Mouse (Mus musculus) stomach, embryonic 14.5 days (tissue): Measurements from ENCODE around the gene Dnajc5. TPM values are rescaled to one million over a fixed set of nuclear protein-coding genes. Genes with fewer than 3 reads are reported as not detected.
"Not testable (repeated sequence)": the region's sequence is repeated elsewhere in the genome, so short reads cannot be mapped to it uniquely, and the experiment has no call there.

Source experiments
- ATAC-seq: fragments of 200-750 bp; cut with Nextera tagmentation; 2 replicates; pipeline ENCODE4 v1.8.0; 2017; ENCODE audit warnings: low read depth, moderate TSS enrichment; ENCODE audit not compliant: insufficient number of reproducible peaks, insufficient read depth, low FRiP score
- H3K27ac ChIP-seq: fragments of 300-500 bp; sonication (generic); 2 replicates; pipeline ENCODE4 v1.5.1; 2014; ENCODE audit warnings: mild to moderate bottlenecking, low read length, moderate library complexity, mixed read lengths
- H3K27me3 ChIP-seq: fragments of 300-500 bp; sonication (generic); 2 replicates; pipeline ENCODE4 v1.6.1; 2014; ENCODE audit warnings: low read length, control low read depth, mixed read lengths; ENCODE audit not compliant: control insufficient read depth, insufficient read depth
- H3K36me3 ChIP-seq: fragments of 300-500 bp; sonication (generic); 2 replicates; pipeline ENCODE4 v1.6.1; 2014; ENCODE audit warnings: mild to moderate bottlenecking, control low read depth, low read length, moderate library complexity, mixed read lengths; ENCODE audit not compliant: control insufficient read depth, insufficient read depth
- H3K4me1 ChIP-seq: fragments of 300-500 bp; sonication (generic); 2 replicates; pipeline ENCODE4 v1.6.1; 2014; ENCODE audit warnings: low read length, control low read depth, mixed read lengths; ENCODE audit not compliant: control insufficient read depth, insufficient read depth
- H3K4me2 ChIP-seq: fragments of 300-500 bp; sonication (generic); replicated peaks from 2 replicates; pipeline ENCODE4 v1.6.1; 2014; ENCODE audit warnings: low read depth, low read length, control low read depth
- H3K4me3 ChIP-seq: fragments of 300-500 bp; sonication (generic); 2 replicates; pipeline ENCODE4 v1.5.1; 2014; ENCODE audit warnings: low read depth, low read length, control low read depth
- H3K9ac ChIP-seq: fragments of 300-500 bp; sonication (generic); replicated peaks from 2 replicates; pipeline ENCODE4 v1.6.1; 2014; ENCODE audit warnings: low read depth, mild to moderate bottlenecking, control low read depth, low read length, moderate library complexity, mixed read lengths
- H3K9me3 ChIP-seq: fragments of 300-500 bp; sonication (generic); 2 replicates; pipeline ENCODE4 v1.6.1; 2016; ENCODE audit warnings: low read depth, low read length, control low read depth; ENCODE audit not compliant: control insufficient read depth
- WGBS: fragments of 180-500 bp; shearing (Covaris S2); extraction: QIAGEN DNeasy Blood & Tissue Kit; methylation state at CpG from one replicate; pipeline ENCODE4 v1.1.7; 2014; 5-methylcytosine and 5-hydroxymethylcytosine counted together
- polyA plus RNA-seq: library from polyadenylated mRNA; unstranded; fragments of >200 nt; fragmentation: Nextera tagmentation; extraction: Ambion mirVana; gene quantifications from 2 replicates; pipeline ENCODE4 v1.2.1, GENCODE M21; 2014

The Dnajc5 gene
- polyA plus RNA-seq, 1 experiment from 2014 or later = 83.1 TPM

- peaks cover 12% of the 10 kb centered on the region; the same call in 1 of the 2 replicates for H3K4me1 ChIP-seq
- H3K27ac ChIP-seq = peak overlapping the region; percentile 79
- ATAC-seq = peak; percentile 85
- H3K9me3 ChIP-seq = no peaks in the 10 kb centered on the region
- WGBS = 20% methylated on average over 5 of the region's 5 CpGs
- H3K27me3 ChIP-seq = no peaks in the 10 kb centered on the region
- H3K9ac ChIP-seq = no peak overlapping the region
- H3K4me3 ChIP-seq = no peak overlapping the region
- H3K36me3 ChIP-seq = no peaks in the 10 kb centered on the region
- H3K4me2 ChIP-seq = peak overlapping the region; percentile 10; the same call in 1 of the 2 replicates
Observed at GRCm38 (mm10) chr2:181487338-181488277, 32.7 kb upstream of the Dnajc5 start.

GRCm38 (mm10) chr2:181491432-181492205 lies 28.7 kb upstream of the Dnajc5 start:
- ATAC-seq = no peak

GRCm38 (mm10) chr2:181492206-181492605 lies 28.1 kb upstream of the Dnajc5 start:
- 47% methylated on average over 3 of the region's 3 CpGs for WGBS
- no peaks in the 10 kb centered on the region for H3K36me3 ChIP-seq
- peaks cover 10% of the 10 kb centered on the region; the same call in 1 of the 2 replicates for H3K4me1 ChIP-seq
- H3K27me3 ChIP-seq = no peaks in the 10 kb centered on the region
- no peak for ATAC-seq
- no peaks in the 10 kb centered on the region for H3K9me3 ChIP-seq
- no peak overlapping the region for H3K27ac ChIP-seq
- no peak overlapping the region for H3K9ac ChIP-seq
- H3K4me2 ChIP-seq = no peak overlapping the region
- H3K4me3 ChIP-seq = no peak overlapping the region

More at GRCm38 (mm10) chr2:181491432-181492205, 28.7 kb upstream of the Dnajc5 start:
- Histone ChIP-seq H3K36me3 (no peaks in the 10 kb centered on the region), H3K27ac (no peak overlapping the region), H3K9me3 (no peaks in the 10 kb centered on the region), H3K4me3 (no peak overlapping the region), H3K4me2 (no peak overlapping the region), H3K27me3 (no peaks in the 10 kb centered on the region), H3K9ac (no peak overlapping the region), H3K4me1 (peaks cover 12% of the 10 kb centered on the region; the same call in 1 of the 2 replicates)
- 28% methylated on average over 7 of the region's 7 CpGs for WGBS

- no peak for ATAC-seq
- Histone ChIP-seq H3K9ac (no peak within 1 kb of the TSS), H3K36me3 (no peaks in the 10 kb centered on the region), H3K27ac (no peak within 1 kb of the TSS), H3K4me2 (no peak within 1 kb of the TSS), H3K4me1 (peaks cover 8% of the 10 kb centered on the region; the same call in 1 of the 2 replicates), H3K4me3 (no peak within 1 kb of the TSS), H3K27me3 (no peaks in the 10 kb centered on the region), H3K9me3 (no peaks in the 10 kb centered on the region)
- WGBS = 82% methylated on average over 31 of the region's 31 CpGs
Observed at GRCm38 (mm10) chr2:181493156-181493927, 26.9 kb upstream of the Dnajc5 start, which contains the start of gene Abhd16b. Gene Abhd16b, plus strand, starts transcription at chr2:181493206.

GRCm38 (mm10) chr2:181494266-181494945 lies 25.9 kb upstream of the Dnajc5 start:
- WGBS = 78% methylated on average over 26 of the region's 26 CpGs
- H3K9ac ChIP-seq = no peak overlapping the region
- no peaks in the 10 kb centered on the region for H3K27me3 ChIP-seq
- H3K27ac ChIP-seq = no peak overlapping the region
- no peak overlapping the region for H3K4me2 ChIP-seq
- H3K4me1 ChIP-seq = peaks cover 9% of the 10 kb centered on the region; the same call in 1 of the 2 replicates
- H3K9me3 ChIP-seq = no peaks in the 10 kb centered on the region
- no peaks in the 10 kb centered on the region for H3K36me3 ChIP-seq
- H3K4me3 ChIP-seq = no peak overlapping the region
- ATAC-seq = no peak

GRCm38 (mm10) chr2:181495845-181496244 lies 24.4 kb upstream of the Dnajc5 start:
- H3K9ac ChIP-seq, H3K36me3 ChIP-seq, ATAC-seq, H3K4me2 ChIP-seq, H3K9me3 ChIP-seq, H3K27ac ChIP-seq, H3K27me3 ChIP-seq, H3K4me1 ChIP-seq, H3K4me3 ChIP-seq: not testable (repeated sequence)
- 61% methylated on average over 8 of the region's 8 CpGs for WGBS

GRCm38 (mm10) chr2:181496281-181496680 lies 24.0 kb upstream of the Dnajc5 start:
- H3K27ac ChIP-seq = peak overlapping the region; percentile 94; the same call in 1 of the 2 replicates
- 15% methylated on average over 8 of the region's 8 CpGs for WGBS
- ATAC-seq = peak; percentile 51; the same call in 1 of the 2 replicates

More at GRCm38 (mm10) chr2:181496281-181496680, 24.0 kb upstream of the Dnajc5 start:
- Histone ChIP-seq H3K36me3 (peaks cover 9% of the 10 kb centered on the region; the same call in 1 of the 2 replicates), H3K9ac (0 out of 2 replicates have a peak overlapping the region, but pooled peaks have one; percentile 89), H3K4me3 (peak overlapping the region; percentile 96), H3K9me3 (no peaks in the 10 kb centered on the region), H3K4me2 (peak overlapping the region; percentile 57), H3K27me3 (no peaks in the 10 kb centered on the region), H3K4me1 (peaks cover 9% of the 10 kb centered on the region; the same call in 1 of the 2 replicates)
